Mouse (Mus musculus) forebrain, embryonic 14.5 days (tissue): ENCODE measurements around the gene Gm15557. TPM values are rescaled to one million over a fixed set of nuclear protein-coding genes. Genes with fewer than 3 reads are reported as not detected.

ENCODE experiments used
- ATAC-seq: fragments of 200-750 bp; cut with Nextera tagmentation; 2 replicates; pipeline ENCODE4 v1.8.0; 2017; ENCODE audit warnings: mild to moderate bottlenecking, moderate library complexity
- DNase-seq: peaks from one replicate; pipeline ENCODE4 v3.0.0-alpha.2; 2015; ENCODE audit warnings: low spot score
- H3K27ac ChIP-seq: fragments of 300-500 bp; sonication (generic); 2 replicates; pipeline ENCODE4 v1.5.1; 2014; ENCODE audit warnings: low read depth, mild to moderate bottlenecking, control low read depth, low read length, moderate library complexity
- H3K27me3 ChIP-seq: fragments of 300-500 bp; sonication (generic); replicated peaks from 2 replicates; pipeline ENCODE4 v1.6.1; 2014; ENCODE audit warnings: low read length, control low read depth, mixed read lengths; ENCODE audit not compliant: control insufficient read depth, insufficient read depth
- H3K36me3 ChIP-seq: fragments of 300-500 bp; sonication (generic); 2 replicates; pipeline ENCODE4 v1.6.1; 2014; ENCODE audit warnings: low read length, control low read depth; ENCODE audit not compliant: control insufficient read depth, insufficient read depth
- H3K4me1 ChIP-seq: fragments of 300-500 bp; sonication (generic); 2 replicates; pipeline ENCODE4 v1.6.1; 2014; ENCODE audit warnings: antibody characterized with exemption, low read length, control low read depth; ENCODE audit not compliant: control insufficient read depth, insufficient read depth
- H3K4me2 ChIP-seq: fragments of 300-500 bp; sonication (generic); 2 replicates; pipeline ENCODE4 v1.6.1; 2014; ENCODE audit warnings: mild to moderate bottlenecking, control low read depth, low read length
- H3K4me3 ChIP-seq: fragments of 300-500 bp; sonication (generic); 2 replicates; pipeline ENCODE4 v1.5.1; 2014; ENCODE audit warnings: low read depth, low read length, control low read depth
- H3K9ac ChIP-seq: fragments of 300-500 bp; sonication (generic); 2 replicates; pipeline ENCODE4 v1.6.1; 2014; ENCODE audit warnings: mild to moderate bottlenecking, low read length, control low read depth, moderate library complexity
- H3K9me3 ChIP-seq: fragments of 300-500 bp; sonication (generic); replicated peaks from 2 replicates; pipeline ENCODE4 v1.6.1; 2016; ENCODE audit warnings: low read length, control low read depth, mixed read lengths; ENCODE audit not compliant: control insufficient read depth
- WGBS: fragments of 180-500 bp; shearing (Covaris S2); extraction: QIAGEN DNeasy Blood & Tissue Kit; methylation state at CpG from one replicate; pipeline ENCODE4 v1.1.7; 2014; 5-methylcytosine and 5-hydroxymethylcytosine counted together
- polyA plus RNA-seq: library from polyadenylated mRNA; unstranded; fragments of >200 nt; fragmentation: Nextera tagmentation; extraction: Ambion mirVana; gene quantifications from 2 replicates; pipeline ENCODE4 v1.2.1, GENCODE M21; 2014

The Gm15557 gene
- polyA plus RNA-seq, 1 experiment from 2014 or later, result not detected

- Histone ChIP-seq H3K9me3 (no peaks in the 10 kb centered on the region), H3K27me3 (no peaks in the 10 kb centered on the region), H3K36me3 (peaks cover 3% of the 10 kb centered on the region; the same call in 1 of the 2 replicates), H3K9ac (no peak overlapping the region), H3K4me3 (peak overlapping the region; percentile 59), H3K4me1 (peaks cover 11% of the 10 kb centered on the region), H3K4me2 (peak overlapping the region; percentile 57), H3K27ac (no peak overlapping the region)
- DNase-seq (peak; percentile 17), ATAC-seq (no peak)
- WGBS, result 80% methylated on average over 7 of the region's 7 CpGs
Observed at GRCm38 (mm10) chr2:155928711-155929345, 11.7 kb upstream of the Gm15557 start.

- peak within 1 kb of the TSS; percentile 71 for H3K9ac ChIP-seq
- WGBS, result under 1% methylated on average over 38 of the region's 38 CpGs
- no peaks in the 10 kb centered on the region for H3K27me3 ChIP-seq
- H3K36me3 ChIP-seq, result no peaks in the 10 kb centered on the region
- peak within 1 kb of the TSS; percentile 84 for H3K27ac ChIP-seq
- peaks cover 11% of the 10 kb centered on the region for H3K4me1 ChIP-seq
- DNase-seq (peak; percentile 98), ATAC-seq (peak; percentile 98)
- H3K9me3 ChIP-seq, result no peaks in the 10 kb centered on the region
- H3K4me2 ChIP-seq, result peak within 1 kb of the TSS; percentile 57
- peak within 1 kb of the TSS; percentile 59 for H3K4me3 ChIP-seq
Observed at GRCm38 (mm10) chr2:155929531-155930442, 10.7 kb upstream of the Gm15557 start, which contains the start of gene Uqcc1. Uqcc1 (minus strand) TSS chr2:155930310.

- ATAC-seq (no peak), DNase-seq (no peak)
- Histone ChIP-seq H3K27me3 (no peaks in the 10 kb centered on the region), H3K4me3 (no peak overlapping the region), H3K27ac (no peak overlapping the region), H3K4me2 (no peak overlapping the region), H3K9ac (no peak overlapping the region), H3K4me1 (peaks cover 9% of the 10 kb centered on the region; the same call in 1 of the 2 replicates), H3K36me3 (no peaks in the 10 kb centered on the region), H3K9me3 (no peaks in the 10 kb centered on the region)
- 78% methylated on average over 7 of the region's 7 CpGs for WGBS
Observed at GRCm38 (mm10) chr2:155939897-155940529, 515 bp upstream of the Gm15557 start.

GRCm38 (mm10) chr2:155941697-155942442, 1.3 kb downstream of the Gm15557 start:
- no peak for ATAC-seq
- no peak overlapping the region for H3K27ac ChIP-seq
- WGBS, result 91% methylated on average over 40 of the region's 40 CpGs

GRCm38 (mm10) chr2:155943463-155943862, 2.9 kb downstream of the Gm15557 start:
- no peak overlapping the region for H3K4me3 ChIP-seq
- under 1% methylated on average over 8 of the region's 8 CpGs for WGBS

More at GRCm38 (mm10) chr2:155941697-155942442, 1.3 kb downstream of the Gm15557 start:
- Histone ChIP-seq H3K4me3 (no peak overlapping the region), H3K9ac (no peak overlapping the region), H3K4me2 (no peak overlapping the region), H3K27me3 (no peaks in the 10 kb centered on the region), H3K36me3 (no peaks in the 10 kb centered on the region), H3K4me1 (peaks cover 9% of the 10 kb centered on the region; the same call in 1 of the 2 replicates), H3K9me3 (no peaks in the 10 kb centered on the region)
- DNase-seq, result no peak

GRCm38 (mm10) chr2:155944685-155945084, 4.2 kb downstream of the Gm15557 start:
- peak overlapping the region; percentile 22; the same call in 1 of the 2 replicates for H3K4me2 ChIP-seq
- H3K27ac ChIP-seq, result 0 out of 2 replicates have a peak overlapping the region, but pooled peaks have one; percentile 21
- WGBS, result 73% methylated on average over 4 of the region's 4 CpGs

More at GRCm38 (mm10) chr2:155943463-155943862, 2.9 kb downstream of the Gm15557 start:
- no peaks in the 10 kb centered on the region for H3K36me3 ChIP-seq
- no peaks in the 10 kb centered on the region for H3K9me3 ChIP-seq
- peaks cover 9% of the 10 kb centered on the region; the same call in 1 of the 2 replicates for H3K4me1 ChIP-seq
- no peak overlapping the region for H3K27ac ChIP-seq
- peak overlapping the region; percentile 37 for H3K4me2 ChIP-seq
- peak; percentile 43 for ATAC-seq
- peak; percentile 69 for DNase-seq
- no peaks in the 10 kb centered on the region for H3K27me3 ChIP-seq
- peak overlapping the region; percentile 35 for H3K9ac ChIP-seq

GRCm38 (mm10) chr2:155945124-155945523, 4.6 kb downstream of the Gm15557 start, which contains the start of gene Gdf5:
Gdf5 (minus strand) TSS chr2:155945367.
- Histone ChIP-seq H3K4me2 (peak within 1 kb of the TSS; percentile 22; the same call in 1 of the 2 replicates), H3K9ac (peak within 1 kb of the TSS; percentile 10; the same call in 1 of the 2 replicates), H3K27ac (0 out of 2 replicates have a peak within 1 kb of the TSS, but pooled peaks have one; percentile 21), H3K4me1 (peaks cover 9% of the 10 kb centered on the region; the same call in 1 of the 2 replicates), H3K9me3 (no peaks in the 10 kb centered on the region), H3K36me3 (no peaks in the 10 kb centered on the region), H3K27me3 (no peaks in the 10 kb centered on the region), H3K4me3 (no peak within 1 kb of the TSS)
- peak; percentile 35 for DNase-seq
- no peak for ATAC-seq
- WGBS, result 19% methylated on average over 13 of the region's 13 CpGs

More at GRCm38 (mm10) chr2:155944685-155945084, 4.2 kb downstream of the Gm15557 start:
- Histone ChIP-seq H3K9ac (peak overlapping the region; percentile 10; the same call in 1 of the 2 replicates), H3K36me3 (no peaks in the 10 kb centered on the region), H3K27me3 (no peaks in the 10 kb centered on the region), H3K4me1 (peaks cover 9% of the 10 kb centered on the region; the same call in 1 of the 2 replicates), H3K4me3 (no peak overlapping the region), H3K9me3 (no peaks in the 10 kb centered on the region)
- ATAC-seq (no peak), DNase-seq (no peak)

- Histone ChIP-seq H3K4me3 (no peak overlapping the region), H3K9ac (no peak overlapping the region), H3K4me1 (peaks cover 9% of the 10 kb centered on the region; the same call in 1 of the 2 replicates), H3K36me3 (no peaks in the 10 kb centered on the region), H3K9me3 (no peaks in the 10 kb centered on the region), H3K4me2 (no peak overlapping the region), H3K27ac (no peak overlapping the region), H3K27me3 (no peaks in the 10 kb centered on the region)
- DNase-seq, result no peak
- 39% methylated on average over 5 of the region's 5 CpGs for WGBS
- ATAC-seq, result no peak
Observed at GRCm38 (mm10) chr2:155945580-155945979, 5.1 kb downstream of the Gm15557 start.
